Mouse (Mus musculus) thymus, adult 2 months (tissue): Measurements from ENCODE around the gene Iffo2.

Experiments used
- CTCF ChIP-seq: fragments of 200-500 bp; IDR thresholded peaks from 2 replicates; pipeline ENCODE4 v1.5.1; 2012; ENCODE audit warnings: mild to moderate bottlenecking, control low read depth, low read length, moderate library complexity, borderline replicate concordance; ENCODE audit not compliant: control insufficient read depth, poor library complexity, insufficient read depth; ENCODE audit errors: extremely low read depth
- POLR2A ChIP-seq: fragments of 200-500 bp; IDR thresholded peaks from 2 replicates; pipeline ENCODE4 v1.6.1; 2012; ENCODE audit warnings: mild to moderate bottlenecking, low read length, control low read depth, moderate library complexity; ENCODE audit not compliant: control insufficient read depth, poor library complexity, insufficient read depth; ENCODE audit errors: extremely low read depth

DNA sequence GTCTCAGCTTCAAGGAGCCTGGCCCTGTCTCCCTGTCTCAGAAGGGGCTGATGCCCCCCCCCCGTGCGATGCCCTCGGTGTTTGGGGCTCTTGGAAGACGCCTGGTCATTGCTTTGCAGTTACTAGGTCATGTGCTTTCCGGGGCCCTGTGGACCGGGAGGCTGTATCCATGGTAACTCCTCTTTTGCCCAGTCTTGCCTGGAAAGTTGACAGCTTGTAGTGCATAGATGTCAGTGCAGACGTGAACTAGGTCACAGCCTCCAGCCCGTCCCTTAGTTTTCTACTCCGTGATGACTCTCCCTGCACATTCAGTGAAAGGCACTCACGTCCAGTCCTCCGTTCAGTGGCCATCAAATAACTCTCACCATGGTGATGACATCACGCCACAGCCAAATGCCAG lies 3.9 kb upstream of the Iffo2 start:
- no peak for TF ChIP-seq CTCF
- no peak for TF ChIP-seq POLR2A
